ENCODE assay signal across 9 mouse cellular contexts in genomic region chr13:53178171-53178570, GRCm38 (mm10).
DNase-seq lines count a peak whose midpoint lies in the region; ATAC-seq lines count a peak whose summit lies in the region.
"Had no signal": no experiment of that assay in that cellular context is flagged by ENCODE, and none has a peak within 500 bp of the region (broad histone marks: within the 10 kb centered on the region; RNA-seq: fewer than 3 reads in every experiment).

No protein-coding gene starts in this region.

- whole genome bisulfite sequencing in forebrain, embryonic 14.5 days: 24% methylated on average over 4 of the region's 4 CpGs
- WGBS in neural tube, embryonic 14.5 days: 26% methylated on average over 4 of the region's 4 CpGs

- no peaks in the 10 kb centered on the region for H3K36me3 ChIP-seq in forebrain, embryonic 14.5 days (ENCODE audit: control insufficient read depth, insufficient read depth, low read length)
- H3K36me3 ChIP-seq in neural tube, embryonic 14.5 days (ENCODE audit: control insufficient read depth, insufficient read depth, low read length): no peaks in the 10 kb centered on the region
- H3K36me3 ChIP-seq: liver, embryonic 15.5 days had no signal

- no peak overlapping the region for H3K9ac ChIP-seq in forebrain, embryonic 14.5 days (ENCODE audit: low read length)
- no peak overlapping the region for H3K9ac ChIP-seq in neural tube, embryonic 14.5 days (replicated peaks; ENCODE audit: low read depth, low read length)
- H3K9ac ChIP-seq: liver, embryonic 15.5 days had no signal

- ATAC-seq in forebrain, embryonic 14.5 days: peak; percentile 47
- ATAC-seq in neural tube, embryonic 14.5 days (ENCODE audit: low read depth): 0 out of 2 replicates have a peak, but pooled peaks have one; percentile 15

- no peak overlapping the region for H3K4me3 ChIP-seq in forebrain, embryonic 14.5 days (ENCODE audit: low read depth, low read length)
- no peak overlapping the region for H3K4me3 ChIP-seq in neural tube, embryonic 14.5 days (ENCODE audit: low read depth, low read length)
- H3K4me3 ChIP-seq: liver, embryonic 15.5 days had no signal

- 0 out of 2 replicates have a peak overlapping the region, but pooled peaks have one; percentile 27 for H3K27ac ChIP-seq in forebrain, embryonic 14.5 days (ENCODE audit: low read depth, low read length)
- H3K27ac ChIP-seq in neural tube, embryonic 14.5 days (ENCODE audit: low read depth, low read length): no peak overlapping the region
- H3K27ac ChIP-seq: liver, embryonic 15.5 days had no signal

- DNase-seq in kidney, adult 18-20 months: peak; percentile 15
- no peak for DNase-seq in kidney, postnatal 10 days
- no peak for DNase-seq in forebrain, embryonic 14.5 days (ENCODE audit: low spot score)
- peak; percentile 35 for DNase-seq in kidney, postnatal 14 days
- no peak for DNase-seq in urinary bladder, postnatal 25 days (ENCODE audit: low spot score)
- no peak for DNase-seq in ovary, postnatal 36 days (ENCODE audit: low spot score)
- no peak for DNase-seq in gastrocnemius, postnatal 10 days

- H3K9me3 ChIP-seq in forebrain, embryonic 14.5 days (replicated peaks; ENCODE audit: control insufficient read depth, low read length): no peaks in the 10 kb centered on the region
- no peaks in the 10 kb centered on the region for H3K9me3 ChIP-seq in neural tube, embryonic 14.5 days (ENCODE audit: control insufficient read depth, low read length)
- H3K9me3 ChIP-seq: liver, embryonic 15.5 days had no signal

- H3K4me2 ChIP-seq in forebrain, embryonic 14.5 days (ENCODE audit: low read length): peak overlapping the region; percentile 30; the same call in 1 of the 2 replicates
- no peak overlapping the region for H3K4me2 ChIP-seq in neural tube, embryonic 14.5 days (ENCODE audit: low read depth, low read length)
- H3K4me2 ChIP-seq: liver, embryonic 15.5 days had no signal

- no peaks in the 10 kb centered on the region for H3K27me3 ChIP-seq in forebrain, embryonic 14.5 days (replicated peaks; ENCODE audit: control insufficient read depth, insufficient read depth, low read length)
- no peaks in the 10 kb centered on the region for H3K27me3 ChIP-seq in neural tube, embryonic 14.5 days (ENCODE audit: control insufficient read depth, insufficient read depth, low read length)
- H3K27me3 ChIP-seq: liver, embryonic 15.5 days had no signal

- peaks cover 13% of the 10 kb centered on the region for H3K4me1 ChIP-seq in forebrain, embryonic 14.5 days (ENCODE audit: control insufficient read depth, insufficient read depth, low read length)
- H3K4me1 ChIP-seq in neural tube, embryonic 14.5 days (ENCODE audit: control insufficient read depth, insufficient read depth, low read length): peaks cover 19% of the 10 kb centered on the region
- H3K4me1 ChIP-seq: liver, embryonic 15.5 days had no signal

Comparison
In these comparisons a context has a peak if more than half of its experiments do, and no peak if none do; other contexts are left out.
1. DNase-seq: peak in kidney, adult 18-20 months (single experiment) and kidney, postnatal 14 days (single experiment); none in kidney, postnatal 10 days (single experiment), forebrain, embryonic 14.5 days (single experiment), urinary bladder, postnatal 25 days (single experiment), ovary, postnatal 36 days (single experiment) and gastrocnemius, postnatal 10 days (single experiment).